Mouse (Mus musculus) brain, embryonic 14.5 days (tissue): ENCODE results near the gene Nsun2. TPM values are rescaled to one million over a fixed set of nuclear protein-coding genes. Genes with fewer than 3 reads are reported as not detected.

Source experiments
- DNase-seq: peaks from one replicate; pipeline ENCODE4 v3.0.0-alpha.2; 2011; ENCODE audit warnings: low read depth
- CTCF ChIP-seq: fragments of 200-500 bp; IDR thresholded peaks from 2 replicates; pipeline ENCODE4 v1.5.1; 2012; ENCODE audit warnings: inconsistent platforms, mild to moderate bottlenecking, moderate library complexity, borderline replicate concordance; ENCODE audit not compliant: insufficient read depth, insufficient read length; ENCODE audit errors: extremely low read depth
- POLR2A ChIP-seq: fragments of 200-500 bp; IDR thresholded peaks from 2 replicates; pipeline ENCODE4 v1.6.1; 2012; ENCODE audit warnings: mild to moderate bottlenecking, inconsistent platforms, borderline replicate concordance; ENCODE audit not compliant: poor library complexity, insufficient read depth, insufficient read length, severe bottlenecking; ENCODE audit errors: extremely low read depth
- polyA plus RNA-seq: library from polyadenylated mRNA; depleted of rRNA; stranded (reverse); fragments of >200 nt; gene quantifications from 2 replicates; pipeline ENCODE4 v1.2.3, GENCODE M21; 2012

Nsun2 gene
- polyA plus RNA-seq, 1 experiment: 79.8 TPM

DNA sequence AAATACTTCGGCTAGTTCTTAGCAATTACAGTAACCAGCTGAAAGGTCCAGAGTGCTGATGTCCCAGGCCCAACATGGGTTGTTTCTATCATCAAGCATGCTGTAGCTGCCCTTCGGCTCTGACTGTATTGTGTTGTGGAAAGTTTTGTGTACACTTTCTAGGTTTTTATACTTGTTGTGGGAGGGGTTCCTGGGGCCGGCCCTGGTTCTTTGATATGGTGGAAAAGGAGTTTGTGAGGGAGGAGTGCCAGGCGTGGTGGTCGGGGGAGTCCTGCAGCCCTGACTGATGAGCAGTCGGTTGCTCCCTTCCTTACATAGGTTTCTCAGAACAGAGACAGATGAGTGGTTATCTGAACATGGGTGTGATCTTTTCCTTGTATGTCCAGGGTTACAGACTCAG, 103.3 kb downstream of the Nsun2 start:
- no peak for DNase-seq
- TF ChIP-seq CTCF (no peak), POLR2A (no peak)

DNA sequence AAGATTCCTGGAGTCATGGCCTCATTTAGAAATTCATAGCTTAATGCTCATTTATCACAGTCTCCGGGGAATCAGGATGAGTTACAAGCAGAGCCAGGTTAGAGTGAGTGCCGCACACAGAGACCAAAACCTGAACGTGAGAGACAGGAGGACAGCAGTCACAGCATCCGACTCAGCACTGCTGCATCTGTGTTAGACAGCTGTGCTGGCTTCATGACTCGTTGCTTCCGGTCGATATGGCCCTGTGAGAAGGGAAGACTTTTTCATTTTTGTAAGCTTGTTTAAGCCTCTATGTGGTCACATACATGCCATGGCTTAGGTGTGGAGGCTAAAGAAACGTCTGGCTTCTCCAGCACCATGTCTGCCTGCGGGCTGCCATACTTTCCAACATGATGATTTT, 104.1 kb downstream of the Nsun2 start:
- TF ChIP-seq POLR2A (no peak), CTCF (no peak)

DNA sequence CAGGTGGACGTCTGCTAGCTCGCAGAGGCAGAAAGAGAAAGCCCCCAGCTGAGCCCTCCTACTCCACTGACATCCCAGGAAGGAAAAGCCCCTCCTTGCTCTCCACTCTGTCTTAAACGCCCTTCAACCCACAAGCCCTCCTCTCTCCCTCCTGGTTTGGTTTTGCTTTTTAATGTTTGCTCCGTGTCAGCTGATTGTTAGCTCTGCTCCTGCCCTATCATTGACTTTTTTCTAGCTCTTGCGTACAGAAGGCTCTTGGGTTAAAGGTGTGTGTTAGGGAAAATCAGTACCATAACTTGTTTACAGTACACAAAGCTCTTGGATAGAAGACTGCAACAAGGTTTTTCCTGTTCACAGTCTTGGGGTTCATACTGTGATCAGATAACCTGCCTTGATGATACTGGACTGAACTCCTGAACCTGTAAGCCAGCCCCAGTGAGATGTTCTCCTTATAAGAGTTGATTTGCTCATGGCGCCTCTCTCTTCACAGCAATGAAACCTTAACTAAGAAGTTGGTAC, 104.6 kb downstream of the Nsun2 start:
- TF ChIP-seq CTCF (no peak), POLR2A (no peak)

More for the DNA sequence above, 104.1 kb downstream of the Nsun2 start:
- no peak for DNase-seq

DNA sequence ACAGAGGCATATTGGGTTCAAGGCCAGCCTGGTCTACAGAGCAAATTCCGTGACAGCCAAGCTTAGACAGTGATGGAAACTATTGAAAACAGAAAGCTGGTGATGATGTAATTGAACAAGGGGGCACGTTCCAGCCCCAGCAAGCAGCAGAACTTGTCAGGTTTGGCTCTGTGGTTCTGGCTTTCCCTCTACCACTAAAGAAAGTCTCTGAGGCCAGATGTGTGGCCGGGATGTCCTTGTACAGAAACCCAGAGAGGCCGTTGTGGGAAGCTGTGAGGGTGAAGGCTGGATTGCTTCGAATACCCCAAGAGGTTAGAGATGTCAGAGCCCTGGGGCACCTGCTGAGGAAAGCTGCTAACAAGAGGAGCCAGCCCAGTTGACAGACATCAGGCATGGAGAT, 105.7 kb downstream of the Nsun2 start:
- no peak for TF ChIP-seq POLR2A
- TF ChIP-seq CTCF: no peak
- no peak for DNase-seq

More for the DNA sequence above, 104.6 kb downstream of the Nsun2 start:
- no peak for DNase-seq

DNA sequence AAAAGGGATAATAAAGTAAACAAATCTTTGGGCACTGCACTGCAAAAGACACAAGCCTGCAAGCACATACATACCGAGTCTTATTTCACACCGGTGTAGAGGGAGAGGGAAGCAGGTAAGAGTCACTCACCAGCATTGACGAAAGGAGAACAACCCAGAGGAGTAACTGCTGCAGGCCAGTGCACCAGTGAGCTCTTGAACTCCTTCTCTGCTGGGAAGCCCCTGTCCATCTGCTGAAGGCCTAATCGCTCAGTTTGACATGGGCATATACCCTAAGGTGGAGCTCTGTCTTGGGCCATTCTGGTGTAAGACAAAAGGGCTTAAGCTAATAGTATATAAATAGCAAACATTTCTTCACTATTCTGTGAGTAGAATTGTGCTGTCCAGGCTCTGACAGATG, 106.6 kb downstream of the Nsun2 start:
- TF ChIP-seq CTCF (no peak), POLR2A (no peak)
- no peak for DNase-seq

DNA sequence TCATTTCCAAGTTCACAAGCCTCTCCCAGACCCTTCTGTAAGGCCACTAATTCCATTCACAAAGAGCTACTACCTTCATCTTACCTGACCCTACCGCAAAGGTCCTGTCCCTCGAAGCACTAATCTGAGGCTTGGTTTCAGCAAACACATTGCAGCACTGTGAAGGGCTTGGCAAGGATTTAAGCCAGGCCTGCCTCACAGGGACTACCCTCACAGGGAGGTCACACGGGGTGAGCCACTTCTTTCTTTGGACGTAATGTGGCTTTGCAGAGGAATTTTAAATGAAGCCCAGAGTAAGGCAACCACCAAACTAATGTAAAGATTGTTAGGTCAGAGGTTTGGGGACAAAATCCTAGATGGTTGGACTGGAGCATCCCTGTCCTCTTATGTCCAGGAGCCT, 107.0 kb downstream of the Nsun2 start:
- TF ChIP-seq CTCF: no peak
- no peak for TF ChIP-seq POLR2A
- DNase-seq: no peak

DNA sequence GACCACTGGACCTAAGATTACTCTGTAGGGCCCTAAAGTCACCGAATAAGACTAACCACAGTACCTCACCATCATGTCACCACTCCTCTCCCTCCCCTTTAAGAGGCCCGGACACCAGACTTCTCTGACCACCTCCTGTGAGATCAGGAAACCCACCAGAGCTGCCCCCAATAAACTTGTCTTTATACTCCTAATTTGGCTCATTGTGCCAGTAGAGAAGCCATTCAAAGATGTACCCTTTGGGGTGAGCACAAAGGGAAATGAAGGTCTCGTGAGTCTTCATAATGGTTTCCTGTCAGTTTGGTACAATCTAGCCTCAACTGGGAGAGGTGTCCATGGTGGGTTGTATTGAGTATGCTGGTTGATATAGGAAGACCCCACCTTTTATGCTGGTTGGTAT, 107.5 kb downstream of the Nsun2 start:
- no peak for TF ChIP-seq POLR2A
- no peak for TF ChIP-seq CTCF
- no peak for DNase-seq

DNA sequence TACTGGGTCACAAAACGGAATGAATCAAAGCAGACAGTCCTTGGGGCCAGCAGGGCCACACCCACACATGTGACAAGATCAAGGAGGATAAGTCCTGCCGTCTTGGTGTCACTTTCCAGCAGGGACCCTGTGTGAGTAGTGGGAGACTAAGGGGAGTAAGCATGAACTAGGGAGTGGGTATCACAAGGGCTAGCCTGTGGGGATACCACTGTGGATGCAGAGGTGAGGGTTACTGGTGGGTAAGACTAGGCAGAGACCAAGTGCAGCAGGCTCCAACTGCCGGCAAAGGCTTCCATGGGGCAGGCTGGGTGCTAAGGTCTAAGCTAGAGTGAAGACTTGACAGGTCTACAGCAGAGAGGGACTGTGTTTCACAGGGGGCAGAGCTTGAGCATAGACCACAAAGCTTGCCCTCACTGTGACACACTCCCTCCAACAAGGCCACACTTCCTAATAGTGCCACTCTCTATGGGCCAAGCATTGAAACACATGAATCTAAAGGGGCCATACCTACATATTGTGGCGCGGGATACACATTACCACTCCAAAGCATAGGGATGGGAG, 109.2 kb downstream of the Nsun2 start:
- TF ChIP-seq CTCF: no peak
- TF ChIP-seq POLR2A: no peak

DNA sequence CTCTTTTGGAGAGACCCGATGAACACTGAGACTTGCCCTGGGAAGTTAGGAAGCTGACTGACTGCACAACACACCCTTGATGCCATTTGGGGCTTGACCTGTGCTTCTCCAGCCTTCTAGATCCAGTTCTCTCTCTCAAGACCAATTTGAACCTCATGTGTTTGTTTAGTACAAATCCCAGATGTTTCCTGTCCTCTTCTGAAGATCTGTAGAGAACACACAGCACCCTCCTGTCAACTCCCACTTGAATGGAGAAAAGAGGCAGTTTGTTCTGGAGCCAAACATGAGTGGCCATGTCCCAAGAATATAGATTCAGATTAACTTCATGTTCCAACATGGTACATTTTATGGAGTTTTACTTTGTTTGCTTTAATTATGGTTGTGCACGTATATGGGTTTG, 110.4 kb downstream of the Nsun2 start:
- TF ChIP-seq POLR2A (no peak), CTCF (no peak)
- DNase-seq: no peak

More for the DNA sequence above, 109.2 kb downstream of the Nsun2 start:
- DNase-seq: no peak

DNA sequence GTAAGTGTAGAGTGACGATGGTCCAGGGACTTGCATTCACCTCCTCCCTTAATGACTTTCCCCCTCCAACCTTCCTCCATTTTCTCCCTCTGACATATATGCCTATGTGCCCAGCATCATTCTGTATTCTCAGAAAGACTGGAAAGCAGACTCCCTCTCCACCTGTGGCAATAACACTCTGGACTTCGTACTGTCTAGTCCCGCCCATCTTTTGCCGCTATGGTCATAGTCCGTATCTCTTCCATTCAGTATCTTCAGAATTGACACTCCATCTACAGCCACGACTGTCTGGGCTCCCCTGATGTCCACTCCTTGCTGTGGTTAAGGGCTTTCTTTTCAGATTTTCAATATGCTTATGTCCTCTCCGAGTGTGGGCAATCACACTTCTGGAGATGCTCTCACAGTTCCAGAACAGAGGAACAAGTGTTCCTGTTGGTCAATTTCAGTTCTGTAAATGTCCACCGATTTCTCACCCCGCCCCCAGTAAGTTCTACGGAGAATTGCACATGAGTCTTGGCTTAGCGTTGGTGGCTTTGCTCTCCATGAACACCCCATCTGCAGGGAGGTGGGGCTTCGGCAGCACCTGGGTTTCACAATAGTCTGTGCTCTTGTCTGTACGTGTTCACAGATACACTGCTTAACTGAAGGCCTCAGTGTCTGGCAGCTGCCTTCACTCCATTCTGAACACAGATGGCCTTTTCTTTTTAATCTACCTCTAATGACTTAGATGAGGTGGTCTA, 111.1 kb downstream of the Nsun2 start:
- TF ChIP-seq POLR2A (no peak), CTCF (no peak)
- DNase-seq: no peak

DNA sequence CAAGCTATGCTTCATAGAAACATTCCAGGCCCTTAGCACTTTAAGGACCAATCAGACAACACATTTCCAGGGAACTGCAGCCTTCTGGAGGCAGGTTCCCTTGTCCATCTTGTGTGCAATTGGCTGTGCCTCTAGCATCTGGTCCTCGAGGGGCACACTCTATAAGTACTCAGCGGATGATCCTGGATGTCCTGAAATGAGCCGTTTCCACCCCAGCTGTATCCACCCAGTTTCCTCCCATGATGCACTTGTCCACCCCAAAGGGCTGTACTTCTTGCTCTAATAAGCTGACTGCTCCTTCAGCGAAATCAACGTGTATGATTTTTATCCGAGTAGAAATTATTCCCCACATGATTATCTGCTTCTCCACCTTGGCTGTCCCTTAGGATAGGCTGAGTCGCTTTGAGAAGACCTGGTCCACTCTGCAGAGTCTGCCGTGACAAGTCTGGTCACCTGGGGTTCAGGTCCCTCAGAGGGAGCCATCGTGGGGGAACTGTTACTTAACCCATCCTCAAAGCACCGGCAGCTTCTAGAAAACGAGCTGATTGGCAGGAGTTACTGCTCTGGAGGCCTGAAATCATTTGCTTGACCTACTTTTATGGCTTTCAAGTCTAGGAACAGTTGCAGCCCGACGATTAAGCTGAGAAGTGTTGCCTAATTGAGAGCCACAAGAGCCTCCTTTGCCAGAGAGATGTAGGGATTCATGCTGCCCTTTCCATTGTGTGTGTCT, 112.3 kb downstream of the Nsun2 start:
- no peak for TF ChIP-seq CTCF
- TF ChIP-seq POLR2A: no peak
- DNase-seq: peak; percentile 27

DNA sequence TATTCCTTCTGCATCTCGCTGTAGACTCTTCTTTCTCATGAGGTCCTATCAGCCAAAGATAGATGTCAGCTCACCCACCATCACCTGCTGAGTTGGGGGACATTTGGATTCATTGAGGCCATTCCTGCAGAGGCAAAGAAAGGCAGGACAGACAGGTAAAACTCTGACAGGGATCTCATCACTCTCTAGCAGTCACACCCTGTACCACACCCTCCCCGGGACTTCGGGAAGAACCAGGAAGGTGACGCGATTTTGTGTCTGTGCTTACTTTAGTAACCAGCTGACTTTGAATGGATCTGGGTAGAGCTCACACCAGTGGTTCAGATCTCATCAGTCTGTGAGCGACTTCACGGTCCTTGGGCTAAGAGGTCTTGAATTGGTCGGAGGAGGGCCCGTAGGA, 112.9 kb downstream of the Nsun2 start:
- TF ChIP-seq CTCF: no peak
- TF ChIP-seq POLR2A: no peak
- no peak for DNase-seq

DNA sequence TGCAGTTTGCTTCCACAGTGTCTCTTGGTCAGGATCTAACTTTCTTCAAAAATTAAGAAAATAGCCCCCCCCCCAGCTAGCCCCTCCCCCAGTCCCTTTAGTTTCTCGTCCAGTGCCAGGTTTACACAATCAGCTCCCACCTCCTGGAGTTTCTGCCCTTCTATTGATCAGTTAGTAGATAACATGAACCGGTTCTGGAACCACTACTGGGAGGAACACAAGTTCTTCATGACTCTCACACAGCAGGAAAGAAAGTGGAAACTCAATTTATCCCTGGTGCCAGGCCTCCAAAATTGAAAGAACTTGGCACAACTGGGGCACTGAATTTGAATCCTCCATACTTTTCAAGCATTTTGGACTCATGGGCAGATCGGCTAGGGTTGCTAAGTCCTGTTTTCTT, 121.0 kb downstream of the Nsun2 start:
- no peak for TF ChIP-seq POLR2A
- TF ChIP-seq CTCF: no peak
- no peak for DNase-seq
